Mouse (Mus musculus): ENCODE data around the gene Ankrd44. TPM values are rescaled to one million over a fixed set of nuclear protein-coding genes. Genes with fewer than 3 reads are reported as not detected.

Gene Ankrd44
- polyA plus RNA-seq, 1 experiment from 2014 or later = 22.5 TPM

GRCm38 (mm10) chr1:54913379-54913873 lies 12.8 kb downstream of the Ankrd44 start:
- H3K4me3 ChIP-seq (ENCODE audit: low read depth, low read length) = no peak overlapping the region
- peaks cover 19% of the 10 kb centered on the region for H3K4me1 ChIP-seq (ENCODE audit: control insufficient read depth, insufficient read depth, low read length)
- WGBS = 88% methylated on average over 3 of the region's 3 CpGs
- H3K4me2 ChIP-seq (replicated peaks; ENCODE audit: low read depth, low read length) = no peak overlapping the region
- H3K27ac ChIP-seq (ENCODE audit: low read length) = no peak overlapping the region
- H3K9me3 ChIP-seq (ENCODE audit: control insufficient read depth, low read depth, low read length) = no peaks in the 10 kb centered on the region
- no peak for ATAC-seq (ENCODE audit: insufficient number of reproducible peaks, insufficient read depth, low FRiP score, low read depth)
- no peaks in the 10 kb centered on the region for H3K27me3 ChIP-seq (ENCODE audit: control insufficient read depth, insufficient read depth, low read length)
- no peaks in the 10 kb centered on the region for H3K36me3 ChIP-seq (ENCODE audit: control insufficient read depth, insufficient read depth, low read length)
- no peak overlapping the region for H3K9ac ChIP-seq (replicated peaks; ENCODE audit: low read depth, low read length)

- Histone ChIP-seq H3K27ac (ENCODE audit: low read length) (no peak overlapping the region), H3K36me3 (ENCODE audit: control insufficient read depth, insufficient read depth, low read length) (no peaks in the 10 kb centered on the region), H3K9ac (replicated peaks; ENCODE audit: low read depth, low read length) (no peak overlapping the region), H3K9me3 (ENCODE audit: control insufficient read depth, low read depth, low read length) (no peaks in the 10 kb centered on the region), H3K4me1 (ENCODE audit: control insufficient read depth, insufficient read depth, low read length) (peaks cover 19% of the 10 kb centered on the region), H3K27me3 (ENCODE audit: control insufficient read depth, insufficient read depth, low read length) (no peaks in the 10 kb centered on the region), H3K4me2 (replicated peaks; ENCODE audit: low read depth, low read length) (no peak overlapping the region), H3K4me3 (ENCODE audit: low read depth, low read length) (no peak overlapping the region)
- ATAC-seq (ENCODE audit: insufficient number of reproducible peaks, insufficient read depth, low FRiP score, low read depth) = no peak
These were observed 13.2 kb downstream of the Ankrd44 start for GRCm38 (mm10) chr1:54913063-54913335.

GRCm38 (mm10) chr1:54912290-54913062 lies 13.7 kb downstream of the Ankrd44 start:
- Histone ChIP-seq H3K36me3 (ENCODE audit: control insufficient read depth, insufficient read depth, low read length) (no peaks in the 10 kb centered on the region), H3K4me1 (ENCODE audit: control insufficient read depth, insufficient read depth, low read length) (peaks cover 19% of the 10 kb centered on the region), H3K9me3 (ENCODE audit: control insufficient read depth, low read depth, low read length) (no peaks in the 10 kb centered on the region), H3K27ac (ENCODE audit: low read length) (no peak overlapping the region), H3K4me2 (replicated peaks; ENCODE audit: low read depth, low read length) (no peak overlapping the region), H3K9ac (replicated peaks; ENCODE audit: low read depth, low read length) (no peak overlapping the region), H3K27me3 (ENCODE audit: control insufficient read depth, insufficient read depth, low read length) (no peaks in the 10 kb centered on the region), H3K4me3 (ENCODE audit: low read depth, low read length) (no peak overlapping the region)
- ATAC-seq (ENCODE audit: insufficient number of reproducible peaks, insufficient read depth, low FRiP score, low read depth) = peak; percentile 46; the same call in 1 of the 2 replicates
- 68% methylated on average over 7 of the region's 7 CpGs for WGBS

GRCm38 (mm10) chr1:54911256-54911610 lies 15.0 kb downstream of the Ankrd44 start:
- Histone ChIP-seq H3K4me1 (ENCODE audit: control insufficient read depth, insufficient read depth, low read length) (peaks cover 19% of the 10 kb centered on the region), H3K9me3 (ENCODE audit: control insufficient read depth, low read depth, low read length) (no peaks in the 10 kb centered on the region), H3K36me3 (ENCODE audit: control insufficient read depth, insufficient read depth, low read length) (no peaks in the 10 kb centered on the region), H3K9ac (replicated peaks; ENCODE audit: low read depth, low read length) (no peak overlapping the region), H3K27me3 (ENCODE audit: control insufficient read depth, insufficient read depth, low read length) (no peaks in the 10 kb centered on the region), H3K4me2 (replicated peaks; ENCODE audit: low read depth, low read length) (no peak overlapping the region), H3K4me3 (ENCODE audit: low read depth, low read length) (no peak overlapping the region), H3K27ac (ENCODE audit: low read length) (no peak overlapping the region)
- WGBS = 83% methylated on average over 1 of the region's 1 CpGs
- ATAC-seq (ENCODE audit: insufficient number of reproducible peaks, insufficient read depth, low FRiP score, low read depth) = no peak

- no peaks in the 10 kb centered on the region for H3K36me3 ChIP-seq (ENCODE audit: control insufficient read depth, insufficient read depth, low read length)
- no peak overlapping the region for H3K9ac ChIP-seq (replicated peaks; ENCODE audit: low read depth, low read length)
- 79% methylated on average over 5 of the region's 5 CpGs for WGBS
- H3K9me3 ChIP-seq (ENCODE audit: control insufficient read depth, low read depth, low read length) = no peaks in the 10 kb centered on the region
- H3K4me2 ChIP-seq (replicated peaks; ENCODE audit: low read depth, low read length) = no peak overlapping the region
- no peak overlapping the region for H3K4me3 ChIP-seq (ENCODE audit: low read depth, low read length)
- no peak for ATAC-seq (ENCODE audit: insufficient number of reproducible peaks, insufficient read depth, low FRiP score, low read depth)
- peaks cover 21% of the 10 kb centered on the region for H3K4me1 ChIP-seq (ENCODE audit: control insufficient read depth, insufficient read depth, low read length)
- H3K27ac ChIP-seq (ENCODE audit: low read length) = no peak overlapping the region
- no peaks in the 10 kb centered on the region for H3K27me3 ChIP-seq (ENCODE audit: control insufficient read depth, insufficient read depth, low read length)
These were observed 15.5 kb downstream of the Ankrd44 start for GRCm38 (mm10) chr1:54910489-54911255.

GRCm38 (mm10) chr1:54908786-54909185 lies 17.4 kb downstream of the Ankrd44 start:
- ATAC-seq (ENCODE audit: insufficient number of reproducible peaks, insufficient read depth, low FRiP score, low read depth) = no peak
- Histone ChIP-seq H3K9ac (replicated peaks; ENCODE audit: low read depth, low read length) (no peak overlapping the region), H3K27me3 (ENCODE audit: control insufficient read depth, insufficient read depth, low read length) (no peaks in the 10 kb centered on the region), H3K36me3 (ENCODE audit: control insufficient read depth, insufficient read depth, low read length) (no peaks in the 10 kb centered on the region), H3K27ac (ENCODE audit: low read length) (no peak overlapping the region), H3K4me1 (ENCODE audit: control insufficient read depth, insufficient read depth, low read length) (peaks cover 18% of the 10 kb centered on the region), H3K9me3 (ENCODE audit: control insufficient read depth, low read depth, low read length) (no peaks in the 10 kb centered on the region), H3K4me2 (replicated peaks; ENCODE audit: low read depth, low read length) (no peak overlapping the region), H3K4me3 (ENCODE audit: low read depth, low read length) (no peak overlapping the region)
- WGBS = 29% methylated on average over 3 of the region's 3 CpGs

GRCm38 (mm10) chr1:54907066-54907639 lies 19.0 kb downstream of the Ankrd44 start:
- Histone ChIP-seq H3K27me3 (ENCODE audit: control insufficient read depth, insufficient read depth, low read length) (no peaks in the 10 kb centered on the region), H3K36me3 (ENCODE audit: control insufficient read depth, insufficient read depth, low read length) (no peaks in the 10 kb centered on the region), H3K4me1 (ENCODE audit: control insufficient read depth, insufficient read depth, low read length) (peaks cover 13% of the 10 kb centered on the region), H3K27ac (ENCODE audit: low read length) (no peak overlapping the region), H3K9me3 (ENCODE audit: control insufficient read depth, low read depth, low read length) (no peaks in the 10 kb centered on the region), H3K9ac (replicated peaks; ENCODE audit: low read depth, low read length) (no peak overlapping the region), H3K4me3 (ENCODE audit: low read depth, low read length) (no peak overlapping the region), H3K4me2 (replicated peaks; ENCODE audit: low read depth, low read length) (no peak overlapping the region)
- ATAC-seq (ENCODE audit: insufficient number of reproducible peaks, insufficient read depth, low FRiP score, low read depth) = no peak
- WGBS = 47% methylated on average over 15 of the region's 15 CpGs

- 80% methylated on average over 8 of the region's 8 CpGs for WGBS
- no peak overlapping the region for H3K4me2 ChIP-seq (replicated peaks; ENCODE audit: low read depth, low read length)
- peaks cover 12% of the 10 kb centered on the region for H3K4me1 ChIP-seq (ENCODE audit: control insufficient read depth, insufficient read depth, low read length)
- H3K9ac ChIP-seq (replicated peaks; ENCODE audit: low read depth, low read length) = no peak overlapping the region
- H3K27ac ChIP-seq (ENCODE audit: low read length) = no peak overlapping the region
- no peaks in the 10 kb centered on the region for H3K27me3 ChIP-seq (ENCODE audit: control insufficient read depth, insufficient read depth, low read length)
- no peaks in the 10 kb centered on the region for H3K36me3 ChIP-seq (ENCODE audit: control insufficient read depth, insufficient read depth, low read length)
- no peak for ATAC-seq (ENCODE audit: insufficient number of reproducible peaks, insufficient read depth, low FRiP score, low read depth)
- H3K9me3 ChIP-seq (ENCODE audit: control insufficient read depth, low read depth, low read length) = no peaks in the 10 kb centered on the region
- no peak overlapping the region for H3K4me3 ChIP-seq (ENCODE audit: low read depth, low read length)
These were observed 19.9 kb downstream of the Ankrd44 start for GRCm38 (mm10) chr1:54906322-54906721.

Measured in stomach, embryonic 14.5 days (tissue).